Mouse (Mus musculus) large intestine, adult 2 months (tissue): ENCODE measurements around the gene Cyth2. TPM values are rescaled to one million over a fixed set of nuclear protein-coding genes. Genes with fewer than 3 reads are reported as not detected.

Experiments
- polyA plus RNA-seq: library from polyadenylated mRNA; depleted of rRNA; stranded (reverse); fragments of >200 nt; gene quantifications from 2 replicates; pipeline ENCODE4 v1.2.3, GENCODE M21; 2012; rRNA removed

Gene Cyth2
- polyA plus RNA-seq, 1 experiment: 39.6 TPM

Other genes starting within 250 kb of the Cyth2 start
- 33.8 and 40.9 TPM in 2 replicates for gene Bcat2, start 244.4 kb downstream of the Cyth2 start, polyA plus RNA-seq
- gene Fgf21, start 199.1 kb downstream of the Cyth2 start, polyA plus RNA-seq: 0.25 and 0.29 TPM in 2 replicates
- 2.5 and 2.7 TPM in 2 replicates for gene Fut1, start 197.3 kb downstream of the Cyth2 start, polyA plus RNA-seq
- 0.07 and 0.25 TPM in 2 replicates for gene Izumo1, start 192.8 kb downstream of the Cyth2 start, polyA plus RNA-seq
- gene Rasip1, start 187.1 kb downstream of the Cyth2 start, polyA plus RNA-seq: 5.0 and 5.3 TPM in 2 replicates
- gene Mamstr, start 174.6 kb downstream of the Cyth2 start, polyA plus RNA-seq: 0.77 and 1.3 TPM in 2 replicates
- gene Fut2, start 148.2 kb downstream of the Cyth2 start, polyA plus RNA-seq: 11.6 and 64.5 TPM in 2 replicates
- gene Ntn5, start 130.6 kb downstream of the Cyth2 start, polyA plus RNA-seq: 0.92 and 4.4 TPM in 2 replicates
- gene Sec1, start 120.2 kb downstream of the Cyth2 start, polyA plus RNA-seq: 0.10 and 0.63 TPM in 2 replicates
- 2.7 and 3.6 TPM in 2 replicates for gene Car11, start 114.7 kb downstream of the Cyth2 start, polyA plus RNA-seq
- 6.4 and 7.9 TPM in 2 replicates for gene Dbp, start 109.5 kb downstream of the Cyth2 start, polyA plus RNA-seq
- 1,707 and 1,915 TPM in 2 replicates for gene Rpl18, start 99.1 kb downstream of the Cyth2 start, polyA plus RNA-seq
- 51.9 and 70.7 TPM in 2 replicates for gene Sphk2, start 96.6 kb downstream of the Cyth2 start, polyA plus RNA-seq
- 106 and 117 TPM in 2 replicates for gene Fam83e, start 93.4 kb downstream of the Cyth2 start, polyA plus RNA-seq
- gene Spaca4, start 88.8 kb downstream of the Cyth2 start, polyA plus RNA-seq: not detected in 2 replicates
- 0.73 and 2.1 TPM in 2 replicates for gene Lmtk3, start 30.8 kb downstream of the Cyth2 start, polyA plus RNA-seq
- gene Sult2b1, start 29.9 kb downstream of the Cyth2 start, polyA plus RNA-seq: 210 and 303 TPM in 2 replicates
- 0.33 and 0.48 TPM in 2 replicates for gene Kcnj14, start 10.2 kb upstream of the Cyth2 start, polyA plus RNA-seq
- 15.9 and 17.8 TPM in 2 replicates for gene Grwd1, start 16.4 kb upstream of the Cyth2 start, polyA plus RNA-seq
- gene Kdelr1, start 58.2 kb upstream of the Cyth2 start, polyA plus RNA-seq: 357 and 385 TPM in 2 replicates
- gene Grin2d, start 63.8 kb upstream of the Cyth2 start, polyA plus RNA-seq: 1.1 and 2.6 TPM in 2 replicates
- gene Syngr4, start 82.1 kb upstream of the Cyth2 start, polyA plus RNA-seq: 0.26 and 0.41 TPM in 2 replicates
- gene Tmem143, start 82.4 kb upstream of the Cyth2 start, polyA plus RNA-seq: 28.7 and 33.5 TPM in 2 replicates
- gene Emp3, start 106.8 kb upstream of the Cyth2 start, polyA plus RNA-seq: 66.0 and 74.3 TPM in 2 replicates
- gene Ccdc114, start 109.5 kb upstream of the Cyth2 start, polyA plus RNA-seq: 1.7 and 2.8 TPM in 2 replicates
- 3.0 and 6.4 TPM in 2 replicates for gene Abcc6, start 215.7 kb upstream of the Cyth2 start, polyA plus RNA-seq
- 53.0 and 77.1 TPM in 2 replicates for gene Nomo1, start 219.1 kb upstream of the Cyth2 start, polyA plus RNA-seq